Mouse (Mus musculus) spleen, adult 18-20 months (tissue): Measurements from ENCODE around the gene Tdp1.
"Not testable (repeated sequence)": the region's sequence is repeated elsewhere in the genome, so short reads cannot be mapped to it uniquely, and the experiment has no call there.

Experiments used
- DNase-seq, 2 experiments: peaks; one replicate each; pipeline ENCODE4 v3.0.0; 2022; ENCODE audit warnings: mixed read lengths in 2 of 2

Gene Tdp1

GRCm38 (mm10) chr12:99958068-99959060 is 74.0 kb downstream of the Tdp1 start:
- no peak for DNase-seq

GRCm38 (mm10) chr12:99959291-99959690 is 75.0 kb downstream of the Tdp1 start:
- no peak for DNase-seq

- no peak for DNase-seq
Measured at GRCm38 (mm10) chr12:99959930-99960329, 75.6 kb downstream of the Tdp1 start.

DNA sequence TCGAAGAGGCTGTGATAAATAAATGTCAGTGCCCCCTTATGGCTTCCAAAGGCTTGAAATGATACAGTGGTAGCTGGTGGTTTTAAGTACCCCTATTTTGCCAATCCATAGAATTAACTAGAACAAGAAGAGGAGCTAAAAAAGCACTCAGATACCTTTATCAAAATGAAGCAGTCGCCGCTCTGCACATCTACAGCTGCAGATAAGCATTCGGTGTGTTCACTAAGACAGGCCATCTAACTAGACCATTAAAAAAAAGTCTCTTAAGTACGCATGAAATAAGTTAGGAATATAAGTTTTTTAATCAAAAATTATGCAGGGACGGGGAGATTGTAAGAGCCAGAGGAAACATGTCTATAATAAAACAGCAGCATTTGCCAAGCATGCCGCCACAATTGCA is 76.4 kb downstream of the Tdp1 start:
- no peak for DNase-seq

GRCm38 (mm10) chr12:99964301-99965202 is 80.2 kb downstream of the Tdp1 start, which contains the start of gene Kcnk13:
TSS of gene Kcnk13 (plus strand) at chr12:99964499.
- DNase-seq: peak; percentile 66 to 75

DNA sequence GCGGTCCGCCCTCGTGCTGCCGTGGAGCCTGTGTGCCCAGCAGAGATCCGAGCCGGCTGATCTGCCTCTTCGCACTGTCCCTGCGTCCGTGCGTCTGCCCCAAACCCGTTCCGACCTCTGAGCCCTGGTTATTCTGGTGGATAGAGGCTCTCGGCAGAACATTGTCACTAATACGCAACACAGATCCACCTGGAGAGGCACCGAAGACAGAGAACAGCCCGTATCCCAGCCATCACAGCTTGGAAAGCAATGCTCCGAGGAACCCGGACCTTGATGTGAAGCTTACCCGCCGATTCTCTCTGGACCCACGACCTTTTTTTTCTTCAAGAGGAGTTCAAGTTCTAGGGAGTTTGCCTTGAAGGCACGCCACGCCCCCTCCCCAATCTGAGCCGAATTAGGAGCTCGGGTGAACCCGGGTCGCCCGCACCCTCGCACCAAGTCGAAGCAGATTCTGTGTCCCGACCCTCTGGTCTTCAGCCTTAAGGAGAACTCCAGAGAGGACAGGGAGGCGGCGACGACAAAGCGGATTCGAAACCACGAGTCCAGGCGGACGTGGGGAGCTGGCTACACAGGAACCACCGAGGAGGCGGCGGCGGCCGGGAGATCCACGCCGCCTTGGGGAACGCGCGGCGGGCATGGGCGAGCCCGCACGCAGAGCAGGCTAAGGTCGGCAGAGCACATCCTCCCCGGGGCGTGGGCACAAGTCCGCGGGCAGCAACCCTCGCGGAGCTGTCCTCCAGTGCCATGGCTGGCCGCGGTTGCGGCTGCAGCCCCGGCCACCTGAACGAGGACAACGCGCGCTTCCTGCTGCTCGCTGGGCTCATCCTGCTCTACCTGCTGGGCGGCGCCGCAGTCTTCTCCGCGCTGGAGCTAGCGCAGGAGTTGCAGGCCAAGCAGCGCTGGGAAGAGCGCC is 81.1 kb downstream of the Tdp1 start:
- peak; percentile 21 to 39 for DNase-seq

GRCm38 (mm10) chr12:99966116-99966770 is 81.9 kb downstream of the Tdp1 start:
- DNase-seq: peak in 1 of 2 experiments; percentile 39

DNA sequence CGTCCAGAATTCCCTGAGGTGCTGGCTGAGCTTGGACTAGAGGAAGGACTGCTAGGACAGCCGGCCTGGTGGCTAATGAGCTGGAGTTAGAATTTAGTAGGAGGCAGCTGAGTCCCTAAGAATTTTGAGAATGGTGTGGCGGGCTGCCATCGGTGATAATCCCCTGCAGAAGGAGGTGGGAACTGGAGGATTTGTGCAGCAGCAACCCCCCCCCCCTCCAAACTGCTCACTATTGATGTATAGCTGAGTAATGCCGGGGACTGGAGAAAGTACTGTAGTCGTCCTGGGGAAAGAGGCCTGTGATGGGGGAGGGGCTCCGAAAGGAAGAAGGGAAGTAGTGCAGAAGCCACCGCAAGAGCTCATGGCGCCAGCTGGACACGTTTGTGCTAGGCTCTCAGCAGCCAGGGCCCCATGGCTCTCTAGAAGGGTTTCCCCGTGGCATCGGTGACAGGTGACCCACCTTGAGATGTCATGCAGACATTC is 82.6 kb downstream of the Tdp1 start:
- DNase-seq: no peak

DNA sequence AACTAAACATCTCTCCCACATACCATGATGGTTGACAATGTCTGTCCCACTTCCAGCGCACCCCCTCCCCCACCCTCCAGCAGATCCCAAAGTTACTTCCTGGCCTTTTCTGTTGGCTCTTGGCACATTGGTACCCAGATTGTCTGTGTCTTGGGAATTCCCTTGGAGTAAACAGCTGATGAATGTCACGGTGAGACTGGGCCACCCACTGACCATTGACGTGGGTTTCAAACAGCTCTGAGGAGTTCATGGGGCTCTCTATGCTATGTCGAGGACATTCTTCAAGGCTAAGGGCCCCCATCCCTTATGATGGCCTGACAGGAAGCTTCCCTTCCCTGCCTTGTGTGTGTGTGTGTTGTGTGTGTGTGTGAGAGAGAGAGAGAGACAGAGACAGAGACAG is 85.6 kb downstream of the Tdp1 start:
- DNase-seq: no peak

- DNase-seq: not testable (repeated sequence)
Measured at GRCm38 (mm10) chr12:99971205-99971894, 87.0 kb downstream of the Tdp1 start.

DNA sequence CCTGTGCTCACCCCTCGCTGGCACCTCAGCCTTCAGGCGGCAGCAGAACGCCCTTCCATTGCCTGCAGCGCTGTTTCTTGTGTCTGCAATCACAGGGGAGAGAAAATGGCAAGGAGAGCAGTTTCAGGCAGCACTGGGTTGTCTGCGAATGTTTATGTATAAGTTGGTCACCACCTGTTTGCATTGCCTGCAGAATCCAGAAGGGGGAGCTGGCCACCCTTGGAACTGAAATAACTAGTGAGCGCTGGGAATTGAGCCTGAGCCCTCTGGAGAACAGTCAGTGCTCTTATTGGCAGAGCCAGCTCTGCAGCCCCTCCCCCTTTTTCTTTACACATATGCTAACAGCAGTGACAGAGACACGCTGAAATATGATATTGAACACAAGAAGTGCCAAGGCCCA is 88.5 kb downstream of the Tdp1 start:
- no peak for DNase-seq

DNA sequence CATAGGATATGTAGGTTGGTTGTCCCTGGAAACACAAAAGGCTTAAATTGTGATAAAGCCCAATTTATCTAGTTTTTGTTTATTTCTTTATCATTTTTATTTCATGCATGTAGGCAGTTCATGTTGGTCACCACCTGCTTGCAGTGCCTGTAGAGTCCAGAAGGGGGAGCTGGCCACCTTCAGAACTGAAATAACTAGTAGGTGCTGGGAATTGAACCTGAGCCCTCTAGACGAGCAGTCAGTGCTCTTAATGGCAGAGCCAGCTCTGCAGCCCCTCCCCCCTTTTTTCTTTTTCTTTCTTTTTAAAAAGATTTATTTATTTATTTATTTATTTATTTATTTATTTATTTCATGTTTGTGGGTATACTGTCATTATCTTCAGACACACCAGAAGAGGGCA is 89.3 kb downstream of the Tdp1 start:
- DNase-seq: peak in 1 of 2 experiments; percentile 25

DNA sequence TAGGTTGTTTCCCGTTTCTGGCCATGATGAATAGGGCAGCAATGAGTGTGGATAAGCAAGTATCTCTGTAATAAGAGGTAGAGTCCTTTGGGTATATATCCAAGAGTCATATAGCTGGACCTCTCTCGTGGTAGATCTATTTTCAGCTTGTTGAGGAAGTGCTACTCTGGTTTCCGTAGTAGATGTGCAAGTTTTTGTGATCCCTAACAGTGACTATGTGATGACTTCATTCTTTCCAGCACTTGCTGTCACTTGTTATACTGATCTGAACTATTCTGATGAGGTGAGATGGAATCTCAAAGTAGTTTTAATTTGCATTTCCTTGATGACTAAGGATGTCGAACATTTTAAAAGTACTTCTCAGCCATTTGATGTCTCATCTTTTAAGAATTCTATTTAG is 95.2 kb downstream of the Tdp1 start:
- DNase-seq: no peak

DNA sequence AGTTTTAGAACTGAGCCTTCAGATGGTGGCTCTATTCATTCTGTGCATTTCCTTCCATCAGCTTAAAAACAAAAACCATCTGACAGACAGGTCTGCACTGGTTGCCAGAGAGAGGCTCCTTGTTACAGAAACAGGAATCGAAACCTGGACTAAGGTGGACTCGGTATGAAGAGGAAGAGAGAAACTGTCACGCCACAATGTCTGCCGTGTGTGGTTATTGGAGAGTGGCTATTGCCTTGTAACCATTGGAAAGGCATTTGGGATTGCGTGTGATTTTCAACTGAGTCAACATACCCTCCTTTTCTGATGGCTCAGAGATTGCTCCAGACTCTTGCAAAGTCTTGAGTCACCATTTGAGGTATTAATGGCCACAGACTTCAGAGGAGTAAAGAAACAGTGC is 102.5 kb downstream of the Tdp1 start:
- DNase-seq: peak in 1 of 2 experiments; percentile 10

GRCm38 (mm10) chr12:99988144-99988543 is 103.8 kb downstream of the Tdp1 start:
- DNase-seq: no peak

GRCm38 (mm10) chr12:99992362-99992862 is 108.1 kb downstream of the Tdp1 start:
- DNase-seq: no peak

DNA sequence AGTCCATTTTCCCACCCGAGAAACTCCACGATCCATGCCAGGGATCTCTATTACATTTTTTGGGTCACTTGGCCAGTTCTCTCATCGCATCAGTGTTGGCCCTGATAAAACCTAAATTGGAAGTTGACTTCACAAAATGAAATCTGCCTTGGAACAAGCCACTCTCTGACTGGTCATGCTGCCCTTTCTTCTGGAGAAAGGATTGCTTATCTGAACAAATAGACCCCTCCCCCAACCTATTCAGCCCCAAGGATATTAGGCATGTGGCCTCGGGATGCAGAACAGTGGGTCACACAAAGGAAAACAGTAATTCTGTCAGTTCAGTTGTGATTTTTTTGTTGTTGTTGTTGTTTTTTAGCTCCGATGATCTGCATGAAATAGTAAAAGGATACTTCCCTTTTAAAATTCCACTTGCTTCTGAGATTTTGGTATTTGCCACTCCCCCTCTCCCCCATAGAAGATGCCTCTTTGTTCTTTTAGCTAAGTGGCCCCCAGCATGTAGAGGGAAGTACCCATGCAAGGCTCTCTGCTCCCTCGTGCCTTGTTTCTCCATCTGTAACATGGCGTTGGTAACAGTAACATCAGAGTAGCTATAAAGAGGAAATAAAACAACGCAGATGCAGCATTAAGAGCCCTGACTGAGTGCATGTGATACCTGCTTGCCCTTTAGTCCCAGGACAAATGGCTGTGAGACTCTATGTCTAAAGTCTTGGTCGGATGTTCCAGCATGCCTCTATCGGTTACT is 109.0 kb downstream of the Tdp1 start:
- DNase-seq: no peak

DNA sequence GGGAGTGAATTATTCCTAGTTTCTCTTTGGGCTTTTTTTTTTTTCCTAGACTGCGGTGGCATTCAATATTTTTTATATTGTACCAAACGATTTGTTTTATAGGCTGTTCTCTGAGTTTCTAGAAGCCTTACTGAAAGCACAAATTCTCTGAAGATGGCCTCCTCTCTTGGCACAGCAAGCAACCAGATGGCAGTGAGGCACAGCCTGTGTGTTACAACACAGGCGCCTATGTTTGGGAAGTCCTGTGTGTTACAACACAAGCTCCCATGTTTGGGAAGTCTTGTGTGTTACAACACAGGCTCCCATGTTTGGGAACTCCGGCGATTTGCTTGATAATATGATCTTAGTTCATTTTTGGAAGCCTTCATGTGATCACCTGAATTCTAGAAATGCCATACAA is 111.6 kb downstream of the Tdp1 start:
- DNase-seq: no peak

GRCm38 (mm10) chr12:99999726-100000125 is 115.4 kb downstream of the Tdp1 start:
- no peak for DNase-seq

DNA sequence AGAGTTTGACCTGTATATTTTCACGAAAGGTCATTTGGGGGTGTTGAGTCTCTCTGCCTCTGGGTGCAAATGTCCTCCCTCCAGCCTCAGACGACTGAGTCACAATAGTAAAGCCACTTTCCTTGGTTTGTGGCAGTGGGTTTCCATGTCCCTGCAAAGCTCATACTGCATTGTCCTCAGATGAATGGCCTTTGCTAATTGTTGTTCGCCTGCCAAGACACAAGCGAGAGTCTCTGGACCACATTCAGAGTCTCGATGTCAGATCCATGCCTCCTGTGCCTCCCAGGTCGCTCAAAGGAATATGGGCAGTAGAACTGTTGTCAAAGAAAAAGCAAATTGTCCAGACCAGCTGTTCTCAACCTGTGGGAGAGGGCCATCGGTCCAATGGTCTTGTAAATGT is 116.1 kb downstream of the Tdp1 start:
- DNase-seq: no peak
